Mouse (Mus musculus) cortical plate, adult 2 months (tissue): Measurements from ENCODE around the gene Dffa.

Experiments
- CTCF ChIP-seq: fragments of 200-500 bp; IDR thresholded peaks from 2 replicates; pipeline ENCODE4 v1.5.1; 2011; ENCODE audit warnings: mild to moderate bottlenecking, control low read depth, low read length; ENCODE audit not compliant: insufficient read depth; ENCODE audit errors: extremely low read depth
- POLR2A ChIP-seq: fragments of 200-500 bp; IDR thresholded peaks from 2 replicates; pipeline ENCODE4 v1.6.1; 2011; ENCODE audit warnings: mild to moderate bottlenecking, low read length, control low read depth; ENCODE audit not compliant: insufficient read depth; ENCODE audit errors: extremely low read depth

- TF ChIP-seq POLR2A, result no peak
- TF ChIP-seq CTCF, result no peak
Measured at GRCm38 (mm10) chr4:149126115-149126509, 22.2 kb downstream of the Dffa start.
